Mouse (Mus musculus): ENCODE data around the gene Strap. TPM values are rescaled to one million over a fixed set of nuclear protein-coding genes. Genes with fewer than 3 reads are reported as not detected.

Gene Strap
- polyA plus RNA-seq, 2 experiments: 28.4 to 83.6 TPM

DNA sequence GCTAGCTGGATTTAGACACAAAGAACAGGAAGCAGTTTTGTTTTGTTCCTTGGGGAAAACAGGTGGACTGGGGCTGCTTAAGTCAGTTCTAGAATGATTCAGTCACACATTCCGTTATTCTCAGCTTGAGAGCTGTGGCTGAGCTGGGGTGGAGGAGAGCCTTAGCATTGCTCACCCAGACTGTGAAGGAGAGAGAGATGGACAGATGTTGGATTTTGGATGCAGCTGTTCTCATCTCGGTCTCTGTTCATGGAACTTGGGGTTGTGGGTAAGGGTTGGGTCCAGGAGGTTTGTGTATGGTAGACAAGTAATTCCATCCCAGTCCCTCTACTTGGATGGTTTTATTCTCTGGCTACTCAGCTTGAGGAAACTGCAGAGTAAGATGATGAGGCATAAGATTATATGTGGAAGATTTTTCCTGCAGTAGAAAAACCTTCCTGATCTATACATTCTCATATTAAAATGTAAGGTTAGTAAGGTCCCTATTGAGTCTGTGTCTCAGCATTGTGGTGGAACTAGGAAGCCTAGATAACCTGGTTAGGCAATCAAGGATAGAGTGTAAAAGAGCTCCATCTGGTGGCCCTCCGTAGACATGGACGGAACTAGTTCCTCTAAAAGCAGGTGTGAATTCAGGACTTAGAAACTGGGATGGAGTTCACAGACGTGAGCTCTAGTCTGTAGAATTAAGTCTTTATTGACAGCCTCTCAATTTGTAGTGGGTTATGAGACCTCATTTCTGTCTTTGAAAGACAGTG, 12.5 kb downstream of the Strap start:
- no peaks in the 10 kb centered on the region for H3K9me3 ChIP-seq (ENCODE audit: control insufficient read depth, low read length)
- 64% methylated on average over 5 of the region's 5 CpGs for WGBS (ENCODE audit: insufficient replicate concordance)
- no peaks in the 10 kb centered on the region for H3K4me1 ChIP-seq (replicated peaks; ENCODE audit: control insufficient read depth in 2 of 2, insufficient read depth in 2 of 2, low read length in 1 of 2)
- TF ChIP-seq CTCF (IDR thresholded peaks at IDR 0.05; ENCODE audit: low read depth) (peak; percentile 61), EP300 (IDR thresholded peaks at IDR 0.05; ENCODE audit: low read depth) (no peak)
- ATAC-seq (ENCODE audit: insufficient read depth) (no peak), DNase-seq (ENCODE audit: low read depth in 3 of 3, low spot score in 3 of 3) (no peak)
- no peak overlapping the region for H3K27ac ChIP-seq
- H3K27me3 ChIP-seq (ENCODE audit: control insufficient read depth, insufficient read depth, low read length): no peaks in the 10 kb centered on the region
- H3K4me2 ChIP-seq (ENCODE audit: low read depth): no peak overlapping the region
- H3K4me3 ChIP-seq (ENCODE audit: insufficient read depth in 1 of 2, low read depth in 2 of 2, low read length in 2 of 2): no peak overlapping the region
- no peak overlapping the region for H3K9ac ChIP-seq (replicated peaks)
- H3K36me3 ChIP-seq (replicated peaks; ENCODE audit: control insufficient read depth, insufficient read depth, low read depth): peaks cover 58% of the 10 kb centered on the region

DNA sequence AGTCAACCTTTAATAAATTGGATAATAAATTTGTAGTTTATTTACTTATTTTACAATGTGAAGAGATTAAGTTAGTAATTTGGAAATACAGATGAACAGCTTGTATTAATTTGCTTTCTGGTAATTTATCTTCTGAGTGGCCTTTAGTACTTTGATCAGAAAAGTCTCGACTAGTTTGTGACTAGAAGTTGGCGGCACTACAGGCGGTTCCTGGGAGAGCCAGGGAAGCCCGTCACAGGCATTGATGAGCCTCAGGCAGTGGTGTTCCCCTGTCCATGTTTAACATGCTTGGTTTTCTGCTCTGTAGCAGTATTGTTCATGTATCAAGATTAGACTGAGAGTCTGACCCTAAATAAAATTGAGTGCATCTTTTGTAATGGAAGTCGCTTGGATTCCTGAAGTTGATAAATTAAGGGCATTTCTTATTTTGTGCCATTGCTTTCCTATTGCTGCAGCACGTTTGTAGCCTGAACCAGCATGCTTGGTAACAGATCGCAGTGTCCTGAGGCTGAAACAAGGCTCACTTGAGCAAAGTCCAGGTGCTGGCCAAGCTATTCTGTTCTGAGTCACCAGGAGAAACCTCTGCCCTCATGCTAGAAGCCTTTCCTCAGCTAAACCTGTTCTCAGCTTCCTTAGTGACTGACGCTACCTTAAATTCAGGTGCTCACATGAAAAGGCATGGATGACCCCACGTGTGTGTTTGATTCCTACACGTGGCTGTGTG, 16.8 kb downstream of the Strap start:
- 85% methylated on average over 10 of the region's 10 CpGs for WGBS (ENCODE audit: insufficient replicate concordance)
- H3K27ac ChIP-seq: no peak overlapping the region

DNA sequence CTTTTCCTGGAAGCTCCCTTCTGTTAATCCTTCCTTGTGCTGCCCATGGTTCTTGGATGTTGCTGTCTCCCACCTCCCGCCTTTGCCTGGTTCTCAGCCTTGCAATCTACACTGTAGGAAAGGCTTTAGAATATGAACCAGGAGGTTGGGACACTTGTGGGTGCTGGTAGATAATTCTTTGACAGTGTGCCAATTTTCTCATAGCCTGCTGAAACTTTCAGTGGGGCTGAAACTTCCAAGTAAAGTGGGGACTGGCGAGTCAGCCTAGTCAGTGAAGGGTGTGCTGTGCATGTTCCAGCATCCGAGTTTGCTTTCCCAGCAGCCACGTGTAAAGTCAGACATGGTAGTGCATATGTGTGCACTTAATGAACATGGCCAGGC, 17.4 kb downstream of the Strap start:
- Histone ChIP-seq H3K27ac (no peak overlapping the region), H3K4me1 (replicated peaks; ENCODE audit: control insufficient read depth in 2 of 2, insufficient read depth in 2 of 2, low read length in 1 of 2) (peaks cover 0 to 4% of the 10 kb centered on the region in 2 experiments; a peak in 1 of 4 replicates), H3K4me3 (ENCODE audit: insufficient read depth in 1 of 2, low read depth in 2 of 2, low read length in 2 of 2) (no peak overlapping the region), H3K9ac (replicated peaks) (no peak overlapping the region), H3K9me3 (ENCODE audit: control insufficient read depth, low read length) (no peaks in the 10 kb centered on the region), H3K4me2 (ENCODE audit: low read depth) (no peak overlapping the region), H3K27me3 (ENCODE audit: control insufficient read depth, insufficient read depth, low read length) (no peaks in the 10 kb centered on the region), H3K36me3 (replicated peaks; ENCODE audit: control insufficient read depth, insufficient read depth, low read depth) (peaks cover 30% of the 10 kb centered on the region)
- TF ChIP-seq CTCF (IDR thresholded peaks at IDR 0.05; ENCODE audit: low read depth) (no peak), EP300 (IDR thresholded peaks at IDR 0.05; ENCODE audit: low read depth) (no peak)
- WGBS (ENCODE audit: insufficient replicate concordance): 76% methylated on average over 4 of the region's 4 CpGs
- no peak for ATAC-seq (ENCODE audit: insufficient read depth)
- no peak for DNase-seq (ENCODE audit: low read depth in 3 of 3, low spot score in 3 of 3)

More for the DNA sequence above, 16.8 kb downstream of the Strap start:
- Histone ChIP-seq H3K9me3 (ENCODE audit: control insufficient read depth, low read length) (no peaks in the 10 kb centered on the region), H3K4me2 (ENCODE audit: low read depth) (no peak overlapping the region), H3K36me3 (replicated peaks; ENCODE audit: control insufficient read depth, insufficient read depth, low read depth) (peaks cover 33% of the 10 kb centered on the region), H3K4me3 (ENCODE audit: insufficient read depth in 1 of 2, low read depth in 2 of 2, low read length in 2 of 2) (no peak overlapping the region), H3K4me1 (replicated peaks; ENCODE audit: control insufficient read depth in 2 of 2, insufficient read depth in 2 of 2, low read length in 1 of 2) (peaks cover 0 to 4% of the 10 kb centered on the region in 2 experiments; a peak in 1 of 4 replicates), H3K27me3 (ENCODE audit: control insufficient read depth, insufficient read depth, low read length) (no peaks in the 10 kb centered on the region), H3K9ac (replicated peaks) (no peak overlapping the region)
- ATAC-seq (ENCODE audit: insufficient read depth) (no peak), DNase-seq (ENCODE audit: low read depth in 3 of 3, low spot score in 3 of 3) (no peak)
- TF ChIP-seq EP300 (IDR thresholded peaks at IDR 0.05; ENCODE audit: low read depth) (no peak), CTCF (IDR thresholded peaks at IDR 0.05; ENCODE audit: low read depth) (no peak)

DNA sequence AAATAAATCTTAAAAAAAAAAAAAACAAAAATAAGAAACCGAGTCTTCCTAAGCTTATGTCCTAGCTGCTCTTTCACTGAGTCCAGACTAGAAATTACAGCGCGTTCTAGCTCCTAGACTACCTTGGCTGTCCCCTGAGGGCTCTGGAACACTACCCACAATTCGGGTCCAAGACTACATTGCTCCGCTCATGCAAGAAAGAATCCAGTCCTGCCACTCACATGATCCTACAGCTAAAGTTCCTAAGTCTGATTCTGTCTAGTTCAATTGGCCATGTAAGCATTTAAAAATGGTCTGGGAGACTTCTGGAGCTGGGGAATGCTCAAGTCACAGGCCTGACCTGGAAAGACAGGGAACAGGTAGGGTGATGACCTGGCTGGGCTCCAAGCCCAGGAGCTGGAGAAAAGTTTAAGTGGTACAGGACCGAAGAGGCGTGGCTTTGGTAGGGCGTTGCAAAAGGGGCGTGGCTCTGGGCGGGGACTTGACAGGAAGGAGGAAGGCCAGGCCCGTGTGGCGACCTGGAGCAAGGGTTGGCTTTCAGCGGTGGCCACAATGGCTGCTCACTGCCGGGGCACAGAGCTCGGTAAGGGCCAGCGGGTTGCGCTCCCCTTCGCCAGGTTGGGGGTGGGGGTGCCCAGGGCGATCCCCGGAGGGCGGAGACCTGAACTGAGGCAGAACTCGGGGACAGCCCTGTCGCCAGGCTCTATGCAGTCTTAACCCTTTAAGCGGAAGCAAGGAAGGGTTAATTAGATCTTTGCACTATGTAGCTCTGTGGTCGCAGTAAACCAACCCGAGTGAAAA, 19.4 kb downstream of the Strap start, which contains the start of gene Dera:
Gene Dera (plus strand): TSS at position 491 of the 801 bp plus-strand sequence.
- H3K9me3 ChIP-seq (ENCODE audit: control insufficient read depth, low read length): no peaks in the 10 kb centered on the region
- H3K9ac ChIP-seq (replicated peaks): peak within 1 kb of the TSS; percentile 75
- peak within 1 kb of the TSS; percentile 85 to 98 for H3K4me3 ChIP-seq (ENCODE audit: insufficient read depth in 1 of 2, low read depth in 2 of 2, low read length in 2 of 2)
- peak; percentile 77 to 85 (median 78) for DNase-seq (ENCODE audit: low read depth in 3 of 3, low spot score in 3 of 3)
- H3K27ac ChIP-seq: peak within 1 kb of the TSS; percentile 63
- H3K36me3 ChIP-seq (replicated peaks; ENCODE audit: control insufficient read depth, insufficient read depth, low read depth): peaks cover 14% of the 10 kb centered on the region
- TF ChIP-seq CTCF (IDR thresholded peaks at IDR 0.05; ENCODE audit: low read depth) (0 out of 2 replicates have a peak, but pooled peaks have one; percentile 3), EP300 (IDR thresholded peaks at IDR 0.05; ENCODE audit: low read depth) (no peak)
- peak within 1 kb of the TSS; percentile 71 for H3K4me2 ChIP-seq (ENCODE audit: low read depth)
- WGBS (ENCODE audit: insufficient replicate concordance): 12% methylated on average over 26 of the region's 26 CpGs
- H3K27me3 ChIP-seq (ENCODE audit: control insufficient read depth, insufficient read depth, low read length): no peaks in the 10 kb centered on the region
- peaks cover 0 to 4% of the 10 kb centered on the region in 2 experiments; a peak in 1 of 4 replicates for H3K4me1 ChIP-seq (replicated peaks; ENCODE audit: control insufficient read depth in 2 of 2, insufficient read depth in 2 of 2, low read length in 1 of 2)
- ATAC-seq (ENCODE audit: insufficient read depth): peak; percentile 93

Measured in liver, embryonic 14.5 days (tissue).